Mouse (Mus musculus): ENCODE measurements at regions not wholly inside any gene's neighbourhood (a gene's known extent, or its start where the extent isn't known, plus 50 kb on each side); places are given as distances from the start of the nearest gene placed in this dataset.

DNA sequence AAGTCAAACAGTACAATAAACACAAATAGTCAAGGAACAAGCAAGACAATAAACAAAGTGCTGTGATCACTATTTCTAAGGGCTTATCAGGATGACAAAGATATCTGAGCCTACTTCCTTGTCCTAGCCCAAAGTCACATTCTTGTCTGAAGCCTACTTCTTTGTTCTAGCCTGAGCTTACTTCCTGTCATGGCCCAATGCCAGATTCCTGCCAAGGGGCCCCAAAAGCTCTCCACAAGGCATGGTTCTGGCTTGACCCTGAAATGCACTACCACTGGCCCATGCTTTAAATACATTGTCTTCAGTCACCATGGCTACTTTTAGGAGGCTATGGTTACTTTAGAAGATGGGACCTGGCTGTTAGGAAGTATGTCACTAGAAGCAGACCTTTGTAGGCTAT is 940.6 kb downstream of the A830018L16Rik start:
- TF ChIP-seq CTCF (IDR thresholded peaks at IDR 0.05; ENCODE audit: control insufficient read depth, insufficient read depth, insufficient read length) (no peak), CEBPB (IDR thresholded peaks at IDR 0.05; ENCODE audit: low read depth) (no peak), MYOD1 (IDR thresholded peaks at IDR 0.05; ENCODE audit: control insufficient read depth, insufficient read length, low read depth) (no peak), USF1 (IDR thresholded peaks at IDR 0.05; ENCODE audit: low read depth) (no peak), FOSL1 (IDR thresholded peaks at IDR 0.05; ENCODE audit: insufficient read depth, low read length, poor library complexity, severe bottlenecking) (no peak), MYOG (IDR thresholded peaks at IDR 0.05; ENCODE audit: control insufficient read depth, extremely low read depth, insufficient read length) (no peak)

Measured in C2C12 (cell line).